Mouse (Mus musculus) gastrocnemius, postnatal 25 days (tissue): Measurements from ENCODE around the gene Arid3c. TPM values are rescaled to one million over a fixed set of nuclear protein-coding genes. Genes with fewer than 3 reads are reported as not detected.
"Not testable (repeated sequence)": the region's sequence is repeated elsewhere in the genome, so short reads cannot be mapped to it uniquely, and the experiment has no call there.

Source experiments
- DNase-seq: peaks from one replicate; pipeline ENCODE4 v3.0.0; 2022
- total RNA-seq, 2 experiments: library from RNA; stranded (reverse); gene quantifications; 1 replicate in 1 of 2; 2 replicates in 1 of 2; pipeline ENCODE4 v1.2.3; 2021

Arid3c gene
- total RNA-seq, 2 experiments from 2014 or later: not detected

GRCm38 (mm10) chr4:41705922-41706754 lies 24.8 kb downstream of the Arid3c start:
- DNase-seq: no peak

- DNase-seq: no peak
Observed at GRCm38 (mm10) chr4:41704651-41705050, 26.3 kb downstream of the Arid3c start.

GRCm38 (mm10) chr4:41702226-41702625 lies 28.7 kb downstream of the Arid3c start:
- DNase-seq: not testable (repeated sequence)

GRCm38 (mm10) chr4:41700224-41700623 lies 30.7 kb downstream of the Arid3c start:
- DNase-seq: peak; percentile 58

- peak; percentile 49 for DNase-seq
Observed at GRCm38 (mm10) chr4:41699783-41700182, 31.2 kb downstream of the Arid3c start, which contains the start of gene Il11ra1. Gene Il11ra1, plus strand, starts transcription at chr4:41699989.

- peak; percentile 89 for DNase-seq
Observed at GRCm38 (mm10) chr4:41698421-41699016, 32.4 kb downstream of the Arid3c start.

GRCm38 (mm10) chr4:41696930-41697841 lies 33.8 kb downstream of the Arid3c start, which contains the start of gene Cntfr:
Gene Cntfr, minus strand, starts transcription at chr4:41697089.
- peak; percentile 79 for DNase-seq

GRCm38 (mm10) chr4:41696452-41696851 lies 34.5 kb downstream of the Arid3c start:
- not testable (repeated sequence) for DNase-seq

- DNase-seq: not testable (repeated sequence)
Observed at GRCm38 (mm10) chr4:41695800-41696199, 35.1 kb downstream of the Arid3c start.

GRCm38 (mm10) chr4:41693511-41693910 lies 37.4 kb downstream of the Arid3c start:
- DNase-seq: not testable (repeated sequence)

- not testable (repeated sequence) for DNase-seq
Observed at GRCm38 (mm10) chr4:41690014-41690413, 40.9 kb downstream of the Arid3c start.

GRCm38 (mm10) chr4:41688562-41688961 lies 42.4 kb downstream of the Arid3c start:
- DNase-seq: not testable (repeated sequence)

- not testable (repeated sequence) for DNase-seq
Observed at GRCm38 (mm10) chr4:41685882-41686492, 45.0 kb downstream of the Arid3c start.

GRCm38 (mm10) chr4:41684931-41685453 lies 46.0 kb downstream of the Arid3c start:
- DNase-seq: not testable (repeated sequence)

- DNase-seq: not testable (repeated sequence)
Observed at GRCm38 (mm10) chr4:41684131-41684930, 46.6 kb downstream of the Arid3c start.

- not testable (repeated sequence) for DNase-seq
Observed at GRCm38 (mm10) chr4:41683303-41683702, 47.6 kb downstream of the Arid3c start.

GRCm38 (mm10) chr4:41682789-41683188 lies 48.2 kb downstream of the Arid3c start:
- DNase-seq: no peak

GRCm38 (mm10) chr4:41681947-41682346 lies 49.0 kb downstream of the Arid3c start:
- no peak for DNase-seq

- DNase-seq: no peak
Observed at GRCm38 (mm10) chr4:41681176-41681575, 49.8 kb downstream of the Arid3c start.

- DNase-seq: no peak
Observed at GRCm38 (mm10) chr4:41679291-41679690, 51.7 kb downstream of the Arid3c start.
